Mouse (Mus musculus): ENCODE measurements around the gene Lim2. TPM values are rescaled to one million over a fixed set of nuclear protein-coding genes. Genes with fewer than 3 reads are reported as not detected.

The Lim2 gene
- polyA plus RNA-seq, 1 experiment from 2014 or later: 0.52 TPM

GRCm38 (mm10) chr7:43429500-43429899, 2.0 kb downstream of the Lim2 start:
- TF ChIP-seq CTCF (IDR thresholded peaks at IDR 0.05; ENCODE audit: low read depth): no peak
- 31% methylated on average over 4 of the region's 4 CpGs for WGBS
- H3K27me3 ChIP-seq (replicated peaks; ENCODE audit: control insufficient read depth, insufficient read depth, low read length): no peaks in the 10 kb centered on the region
- ATAC-seq: no peak
- no peaks in the 10 kb centered on the region for H3K9me3 ChIP-seq (ENCODE audit: control insufficient read depth)
- no peaks in the 10 kb centered on the region for H3K4me1 ChIP-seq (replicated peaks; ENCODE audit: control insufficient read depth, insufficient read depth, low read length)
- no peak overlapping the region for H3K4me3 ChIP-seq (ENCODE audit: low read depth, low read length)
- no peak overlapping the region for H3K4me2 ChIP-seq (replicated peaks; ENCODE audit: low read depth)
- no peak overlapping the region for H3K27ac ChIP-seq (ENCODE audit: low read depth, low read length)
- H3K9ac ChIP-seq (ENCODE audit: low read depth, low read length): no peak overlapping the region
- H3K36me3 ChIP-seq (ENCODE audit: control insufficient read depth, insufficient read depth): no peaks in the 10 kb centered on the region

GRCm38 (mm10) chr7:43432891-43433290, 5.4 kb downstream of the Lim2 start:
- no peak for ATAC-seq
- Histone ChIP-seq H3K4me2 (replicated peaks; ENCODE audit: low read depth) (no peak overlapping the region), H3K4me1 (replicated peaks; ENCODE audit: control insufficient read depth, insufficient read depth, low read length) (no peaks in the 10 kb centered on the region), H3K27ac (ENCODE audit: low read depth, low read length) (no peak overlapping the region), H3K9me3 (ENCODE audit: control insufficient read depth) (no peaks in the 10 kb centered on the region), H3K4me3 (ENCODE audit: low read depth, low read length) (no peak overlapping the region), H3K27me3 (replicated peaks; ENCODE audit: control insufficient read depth, insufficient read depth, low read length) (no peaks in the 10 kb centered on the region), H3K36me3 (ENCODE audit: control insufficient read depth, insufficient read depth) (no peaks in the 10 kb centered on the region), H3K9ac (ENCODE audit: low read depth, low read length) (no peak overlapping the region)
- 74% methylated on average over 4 of the region's 4 CpGs for WGBS
- no peak for TF ChIP-seq CTCF (IDR thresholded peaks at IDR 0.05; ENCODE audit: low read depth)

- H3K9ac ChIP-seq (ENCODE audit: low read depth, low read length): no peak overlapping the region
- WGBS: 89% methylated on average over 5 of the region's 5 CpGs
- no peaks in the 10 kb centered on the region for H3K4me1 ChIP-seq (replicated peaks; ENCODE audit: control insufficient read depth, insufficient read depth, low read length)
- ATAC-seq: no peak
- H3K4me3 ChIP-seq (ENCODE audit: low read depth, low read length): no peak overlapping the region
- H3K9me3 ChIP-seq (ENCODE audit: control insufficient read depth): no peaks in the 10 kb centered on the region
- no peak overlapping the region for H3K27ac ChIP-seq (ENCODE audit: low read depth, low read length)
- no peaks in the 10 kb centered on the region for H3K27me3 ChIP-seq (replicated peaks; ENCODE audit: control insufficient read depth, insufficient read depth, low read length)
- no peak for TF ChIP-seq CTCF (IDR thresholded peaks at IDR 0.05; ENCODE audit: low read depth)
- H3K4me2 ChIP-seq (replicated peaks; ENCODE audit: low read depth): no peak overlapping the region
- no peaks in the 10 kb centered on the region for H3K36me3 ChIP-seq (ENCODE audit: control insufficient read depth, insufficient read depth)
Observed at GRCm38 (mm10) chr7:43434676-43435075, 7.2 kb downstream of the Lim2 start.

GRCm38 (mm10) chr7:43436341-43437255, 9.1 kb downstream of the Lim2 start, which contains the start of gene Nkg7:
Gene Nkg7 (plus strand): TSS chr7:43437073.
- Histone ChIP-seq H3K9ac (ENCODE audit: low read depth, low read length) (no peak within 1 kb of the TSS), H3K27me3 (replicated peaks; ENCODE audit: control insufficient read depth, insufficient read depth, low read length) (no peaks in the 10 kb centered on the region), H3K9me3 (ENCODE audit: control insufficient read depth) (no peaks in the 10 kb centered on the region), H3K4me3 (ENCODE audit: low read depth, low read length) (no peak within 1 kb of the TSS), H3K4me2 (replicated peaks; ENCODE audit: low read depth) (no peak within 1 kb of the TSS), H3K4me1 (replicated peaks; ENCODE audit: control insufficient read depth, insufficient read depth, low read length) (no peaks in the 10 kb centered on the region), H3K27ac (ENCODE audit: low read depth, low read length) (no peak within 1 kb of the TSS), H3K36me3 (ENCODE audit: control insufficient read depth, insufficient read depth) (no peaks in the 10 kb centered on the region)
- TF ChIP-seq CTCF (IDR thresholded peaks at IDR 0.05; ENCODE audit: low read depth): no peak
- ATAC-seq: no peak
- WGBS: 73% methylated on average over 10 of the region's 10 CpGs

- WGBS: 84% methylated on average over 4 of the region's 4 CpGs
- Histone ChIP-seq H3K4me1 (replicated peaks; ENCODE audit: control insufficient read depth, insufficient read depth, low read length) (no peaks in the 10 kb centered on the region), H3K27me3 (replicated peaks; ENCODE audit: control insufficient read depth, insufficient read depth, low read length) (no peaks in the 10 kb centered on the region), H3K4me3 (ENCODE audit: low read depth, low read length) (no peak overlapping the region), H3K36me3 (ENCODE audit: control insufficient read depth, insufficient read depth) (no peaks in the 10 kb centered on the region), H3K9ac (ENCODE audit: low read depth, low read length) (no peak overlapping the region), H3K4me2 (replicated peaks; ENCODE audit: low read depth) (no peak overlapping the region), H3K27ac (ENCODE audit: low read depth, low read length) (no peak overlapping the region), H3K9me3 (ENCODE audit: control insufficient read depth) (no peaks in the 10 kb centered on the region)
- TF ChIP-seq CTCF (IDR thresholded peaks at IDR 0.05; ENCODE audit: low read depth): no peak
- ATAC-seq: no peak
Observed at GRCm38 (mm10) chr7:43438611-43439010, 11.1 kb downstream of the Lim2 start.

- Histone ChIP-seq H3K9me3 (ENCODE audit: control insufficient read depth) (no peaks in the 10 kb centered on the region), H3K27ac (ENCODE audit: low read depth, low read length) (no peak within 1 kb of the TSS)
Observed at GRCm38 (mm10) chr7:43440482-43440881, 13.0 kb downstream of the Lim2 start, which contains the start of gene Cldnd2. Gene Cldnd2 (plus strand): TSS chr7:43440782.

More at GRCm38 (mm10) chr7:43440482-43440881, 13.0 kb downstream of the Lim2 start, which contains the start of gene Cldnd2:
- Histone ChIP-seq H3K9ac (ENCODE audit: low read depth, low read length) (no peak within 1 kb of the TSS), H3K4me3 (ENCODE audit: low read depth, low read length) (no peak within 1 kb of the TSS), H3K4me1 (replicated peaks; ENCODE audit: control insufficient read depth, insufficient read depth, low read length) (peaks cover 4% of the 10 kb centered on the region; the same call in 1 of the 2 replicates), H3K36me3 (ENCODE audit: control insufficient read depth, insufficient read depth) (no peaks in the 10 kb centered on the region), H3K27me3 (replicated peaks; ENCODE audit: control insufficient read depth, insufficient read depth, low read length) (no peaks in the 10 kb centered on the region), H3K4me2 (replicated peaks; ENCODE audit: low read depth) (no peak within 1 kb of the TSS)
- no peak for TF ChIP-seq CTCF (IDR thresholded peaks at IDR 0.05; ENCODE audit: low read depth)
- no peak for ATAC-seq
- 76% methylated on average over 6 of the region's 6 CpGs for WGBS
